Mouse (Mus musculus): ENCODE measurements around the gene Tor3a.

GRCm38 (mm10) chr1:156659906-156660659 lies 14.1 kb downstream of the Tor3a start:
- TF ChIP-seq CTCF (IDR thresholded peaks at IDR 0.05; ENCODE audit: low read depth, low read length) = no peak
- no peak for TF ChIP-seq POLR2A (IDR thresholded peaks at IDR 0.05; ENCODE audit: insufficient read depth, low read length)

Data from ES-Bruce4 (cell line).